Mouse (Mus musculus): Measurements from ENCODE around the gene Tmbim4. TPM values are rescaled to one million over a fixed set of nuclear protein-coding genes. Genes with fewer than 3 reads are reported as not detected.

Tmbim4 gene
- polyA plus RNA-seq, 1 experiment from 2014 or later: 104 TPM

GRCm38 (mm10) chr10:120189276-120189675, 12.1 kb upstream of the Tmbim4 start:
- H3K4me3 ChIP-seq (replicated peaks; ENCODE audit: low read depth, low read length): no peak overlapping the region
- H3K27ac ChIP-seq (replicated peaks; ENCODE audit: low read depth, low read length): no peak overlapping the region
- 0 out of 2 replicates have a peak, but pooled peaks cover 5% of the 10 kb centered on the region for H3K9me3 ChIP-seq (ENCODE audit: control insufficient read depth, low read length)
- H3K9ac ChIP-seq (replicated peaks; ENCODE audit: low read length): no peak overlapping the region
- H3K4me2 ChIP-seq (ENCODE audit: low read length): no peak overlapping the region
- no peaks in the 10 kb centered on the region for H3K36me3 ChIP-seq (ENCODE audit: control insufficient read depth, insufficient read depth, low read length)
- DNase-seq: no peak
- no peaks in the 10 kb centered on the region for H3K27me3 ChIP-seq (ENCODE audit: control insufficient read depth, insufficient read depth, low read length)
- 60% methylated on average over 11 of the region's 11 CpGs for WGBS
- no peaks in the 10 kb centered on the region for H3K4me1 ChIP-seq (ENCODE audit: control insufficient read depth, insufficient read depth, low read length)
- no peak for ATAC-seq (ENCODE audit: low FRiP score, low TSS enrichment)

- no peak overlapping the region for H3K4me3 ChIP-seq (replicated peaks; ENCODE audit: low read depth, low read length)
- no peak overlapping the region for H3K9ac ChIP-seq (replicated peaks; ENCODE audit: low read length)
- no peaks in the 10 kb centered on the region for H3K4me1 ChIP-seq (ENCODE audit: control insufficient read depth, insufficient read depth, low read length)
- H3K9me3 ChIP-seq (ENCODE audit: control insufficient read depth, low read length): 0 out of 2 replicates have a peak, but pooled peaks cover 5% of the 10 kb centered on the region
- H3K27me3 ChIP-seq (ENCODE audit: control insufficient read depth, insufficient read depth, low read length): no peaks in the 10 kb centered on the region
- WGBS: 23% methylated on average over 6 of the region's 6 CpGs
- no peak overlapping the region for H3K27ac ChIP-seq (replicated peaks; ENCODE audit: low read depth, low read length)
- DNase-seq: no peak
- H3K36me3 ChIP-seq (ENCODE audit: control insufficient read depth, insufficient read depth, low read length): no peaks in the 10 kb centered on the region
- H3K4me2 ChIP-seq (ENCODE audit: low read length): no peak overlapping the region
- ATAC-seq (ENCODE audit: low FRiP score, low TSS enrichment): no peak
Measured at GRCm38 (mm10) chr10:120189782-120190181, 11.6 kb upstream of the Tmbim4 start.

GRCm38 (mm10) chr10:120191165-120191564, 10.2 kb upstream of the Tmbim4 start:
- no peaks in the 10 kb centered on the region for H3K36me3 ChIP-seq (ENCODE audit: control insufficient read depth, insufficient read depth, low read length)
- no peak overlapping the region for H3K27ac ChIP-seq (replicated peaks; ENCODE audit: low read depth, low read length)
- 0 out of 2 replicates have a peak, but pooled peaks cover 3% of the 10 kb centered on the region for H3K9me3 ChIP-seq (ENCODE audit: control insufficient read depth, low read length)
- DNase-seq: no peak
- H3K4me3 ChIP-seq (replicated peaks; ENCODE audit: low read depth, low read length): no peak overlapping the region
- no peaks in the 10 kb centered on the region for H3K4me1 ChIP-seq (ENCODE audit: control insufficient read depth, insufficient read depth, low read length)
- WGBS: 86% methylated on average over 6 of the region's 6 CpGs
- ATAC-seq (ENCODE audit: low FRiP score, low TSS enrichment): no peak
- H3K9ac ChIP-seq (replicated peaks; ENCODE audit: low read length): no peak overlapping the region
- H3K4me2 ChIP-seq (ENCODE audit: low read length): no peak overlapping the region
- no peaks in the 10 kb centered on the region for H3K27me3 ChIP-seq (ENCODE audit: control insufficient read depth, insufficient read depth, low read length)

GRCm38 (mm10) chr10:120192278-120192677, 9.1 kb upstream of the Tmbim4 start:
- H3K9ac ChIP-seq (replicated peaks; ENCODE audit: low read length): no peak overlapping the region
- ATAC-seq (ENCODE audit: low FRiP score, low TSS enrichment): no peak
- no peak overlapping the region for H3K27ac ChIP-seq (replicated peaks; ENCODE audit: low read depth, low read length)
- H3K4me3 ChIP-seq (replicated peaks; ENCODE audit: low read depth, low read length): no peak overlapping the region
- DNase-seq: no peak
- 93% methylated on average over 4 of the region's 4 CpGs for WGBS
- no peaks in the 10 kb centered on the region for H3K9me3 ChIP-seq (ENCODE audit: control insufficient read depth, low read length)
- no peaks in the 10 kb centered on the region for H3K36me3 ChIP-seq (ENCODE audit: control insufficient read depth, insufficient read depth, low read length)
- H3K4me2 ChIP-seq (ENCODE audit: low read length): no peak overlapping the region
- H3K27me3 ChIP-seq (ENCODE audit: control insufficient read depth, insufficient read depth, low read length): no peaks in the 10 kb centered on the region
- H3K4me1 ChIP-seq (ENCODE audit: control insufficient read depth, insufficient read depth, low read length): no peaks in the 10 kb centered on the region

- H3K9ac ChIP-seq (replicated peaks; ENCODE audit: low read length): no peak overlapping the region
- H3K9me3 ChIP-seq (ENCODE audit: control insufficient read depth, low read length): no peaks in the 10 kb centered on the region
- no peaks in the 10 kb centered on the region for H3K36me3 ChIP-seq (ENCODE audit: control insufficient read depth, insufficient read depth, low read length)
- H3K27me3 ChIP-seq (ENCODE audit: control insufficient read depth, insufficient read depth, low read length): no peaks in the 10 kb centered on the region
- ATAC-seq (ENCODE audit: low FRiP score, low TSS enrichment) (no peak), DNase-seq (no peak)
- no peak overlapping the region for H3K4me3 ChIP-seq (replicated peaks; ENCODE audit: low read depth, low read length)
- 94% methylated on average over 8 of the region's 8 CpGs for whole genome bisulfite sequencing
- H3K4me2 ChIP-seq (ENCODE audit: low read length): no peak overlapping the region
- H3K27ac ChIP-seq (replicated peaks; ENCODE audit: low read depth, low read length): no peak overlapping the region
- H3K4me1 ChIP-seq (ENCODE audit: control insufficient read depth, insufficient read depth, low read length): no peaks in the 10 kb centered on the region
Measured at GRCm38 (mm10) chr10:120193255-120193654, 8.1 kb upstream of the Tmbim4 start.

- H3K4me3 ChIP-seq (replicated peaks; ENCODE audit: low read depth, low read length): no peak overlapping the region
- DNase-seq (no peak), ATAC-seq (ENCODE audit: low FRiP score, low TSS enrichment) (no peak)
- H3K4me2 ChIP-seq (ENCODE audit: low read length): no peak overlapping the region
- H3K4me1 ChIP-seq (ENCODE audit: control insufficient read depth, insufficient read depth, low read length): peaks cover 8% of the 10 kb centered on the region; the same call in 1 of the 2 replicates
- no peaks in the 10 kb centered on the region for H3K9me3 ChIP-seq (ENCODE audit: control insufficient read depth, low read length)
- H3K36me3 ChIP-seq (ENCODE audit: control insufficient read depth, insufficient read depth, low read length): no peaks in the 10 kb centered on the region
- 82% methylated on average over 14 of the region's 14 CpGs for WGBS
- H3K27ac ChIP-seq (replicated peaks; ENCODE audit: low read depth, low read length): no peak overlapping the region
- H3K9ac ChIP-seq (replicated peaks; ENCODE audit: low read length): no peak overlapping the region
- peaks cover 11% of the 10 kb centered on the region for H3K27me3 ChIP-seq (ENCODE audit: control insufficient read depth, insufficient read depth, low read length)
Measured at GRCm38 (mm10) chr10:120197061-120197835, 4.1 kb upstream of the Tmbim4 start.

- ATAC-seq (ENCODE audit: low FRiP score, low TSS enrichment) (no peak), DNase-seq (peak; percentile 90)
- Histone ChIP-seq H3K9me3 (ENCODE audit: control insufficient read depth, low read length) (no peaks in the 10 kb centered on the region), H3K36me3 (ENCODE audit: control insufficient read depth, insufficient read depth, low read length) (no peaks in the 10 kb centered on the region), H3K4me2 (ENCODE audit: low read length) (peak within 1 kb of the TSS; percentile 73), H3K27me3 (ENCODE audit: control insufficient read depth, insufficient read depth, low read length) (peaks cover 11% of the 10 kb centered on the region), H3K4me3 (replicated peaks; ENCODE audit: low read depth, low read length) (peak within 1 kb of the TSS; percentile 42), H3K27ac (replicated peaks; ENCODE audit: low read depth, low read length) (no peak within 1 kb of the TSS), H3K9ac (replicated peaks; ENCODE audit: low read length) (peak within 1 kb of the TSS; percentile 43), H3K4me1 (ENCODE audit: control insufficient read depth, insufficient read depth, low read length) (peaks cover 8% of the 10 kb centered on the region; the same call in 1 of the 2 replicates)
- WGBS: 3% methylated on average over 13 of the region's 13 CpGs
Measured at GRCm38 (mm10) chr10:120201961-120202402, 592 bp downstream of the Tmbim4 start, which contains the start of gene Irak3. Irak3 (minus strand) TSS chr10:120202130.

- peaks cover 8% of the 10 kb centered on the region; the same call in 1 of the 2 replicates for H3K4me1 ChIP-seq (ENCODE audit: control insufficient read depth, insufficient read depth, low read length)
- H3K27me3 ChIP-seq (ENCODE audit: control insufficient read depth, insufficient read depth, low read length): peaks cover 11% of the 10 kb centered on the region
- no peak overlapping the region for H3K4me3 ChIP-seq (replicated peaks; ENCODE audit: low read depth, low read length)
- H3K4me2 ChIP-seq (ENCODE audit: low read length): no peak overlapping the region
- no peaks in the 10 kb centered on the region for H3K36me3 ChIP-seq (ENCODE audit: control insufficient read depth, insufficient read depth, low read length)
- H3K27ac ChIP-seq (replicated peaks; ENCODE audit: low read depth, low read length): no peak overlapping the region
- H3K9me3 ChIP-seq (ENCODE audit: control insufficient read depth, low read length): no peaks in the 10 kb centered on the region
- ATAC-seq (ENCODE audit: low FRiP score, low TSS enrichment): no peak
- DNase-seq: no peak
- 77% methylated on average over 16 of the region's 16 CpGs for WGBS
- H3K9ac ChIP-seq (replicated peaks; ENCODE audit: low read length): no peak overlapping the region
Measured at GRCm38 (mm10) chr10:120202467-120203250, 1.3 kb downstream of the Tmbim4 start.

Measured in midbrain, embryonic 14.5 days (tissue).